Mouse (Mus musculus): ENCODE measurements at regions not wholly inside any gene's neighbourhood (a gene's known extent, or its start where the extent isn't known, plus 50 kb on each side); places are given as distances from the start of the nearest gene placed in this dataset.

DNA sequence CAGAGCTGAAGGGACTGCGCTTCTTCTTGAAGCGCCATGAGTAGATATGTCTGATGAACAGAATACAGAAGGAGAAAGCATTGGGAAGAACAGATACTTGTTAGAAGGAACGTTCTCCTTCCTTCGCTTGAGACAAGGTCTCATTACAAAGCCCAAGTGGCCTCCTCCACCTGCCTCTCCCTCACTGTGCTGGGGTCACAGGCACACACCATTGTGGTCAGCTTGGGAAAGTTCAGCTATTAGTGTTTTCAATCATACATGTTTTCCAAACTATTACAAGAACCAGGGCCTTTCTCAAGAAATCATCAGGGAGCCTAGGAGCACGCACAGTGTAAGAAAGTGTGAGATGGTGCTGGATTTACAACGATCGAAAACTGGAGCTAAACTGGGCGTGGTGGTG, 445.0 kb downstream of the Sox2 start:
- no peak for TF ChIP-seq POLR2A (IDR thresholded peaks at IDR 0.05; ENCODE audit: borderline replicate concordance, extremely low read depth, low read depth, low read length)
- TF ChIP-seq CTCF (IDR thresholded peaks at IDR 0.05; ENCODE audit: insufficient read depth, low read length): no peak
